Mouse (Mus musculus): Measurements from ENCODE around the gene Sacm1l. TPM values are rescaled to one million over a fixed set of nuclear protein-coding genes. Genes with fewer than 3 reads are reported as not detected.

Sacm1l gene
- polyA plus RNA-seq, 1 experiment from 2014 or later: 57.4 TPM

DNA sequence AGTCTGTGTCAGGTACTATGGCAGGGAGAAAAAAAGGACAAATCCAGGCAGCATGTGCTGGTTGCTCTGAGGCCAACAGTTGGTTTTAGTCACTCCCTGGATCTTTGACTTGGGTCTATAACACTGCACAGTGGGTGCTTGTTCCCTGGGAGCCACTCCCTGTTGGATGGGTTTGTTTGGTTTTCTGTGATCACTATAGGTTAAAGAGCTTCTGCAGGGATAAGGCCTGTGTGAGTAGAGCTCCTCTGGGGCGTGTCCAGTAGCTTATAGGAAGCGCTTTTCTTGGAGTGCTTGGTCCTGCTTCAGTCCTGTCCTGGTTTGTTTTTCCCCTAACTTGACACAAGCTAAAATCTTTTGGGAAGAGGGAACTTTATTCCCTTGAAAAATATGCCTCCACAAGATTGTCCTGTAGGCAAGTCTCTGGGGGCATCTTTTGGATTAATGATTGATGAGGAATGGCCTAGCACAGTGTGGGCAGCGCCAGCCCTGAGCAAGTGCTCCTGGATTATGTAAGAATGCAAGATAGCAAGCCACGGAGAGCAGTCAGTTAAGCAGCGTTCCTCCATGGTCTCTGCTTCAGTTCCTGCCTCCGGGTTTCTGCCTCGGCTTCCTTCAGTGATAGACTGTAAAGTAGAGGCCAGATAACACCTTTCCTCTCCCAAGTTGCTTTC lies 59.8 kb downstream of the Sacm1l start:
- H3K4me2 ChIP-seq: no peak overlapping the region
- no peak overlapping the region for H3K27ac ChIP-seq (replicated peaks)
- H3K36me3 ChIP-seq: peaks cover 39% of the 10 kb centered on the region
- H3K4me3 ChIP-seq (replicated peaks): no peak overlapping the region
- H3K9ac ChIP-seq (replicated peaks): no peak overlapping the region
- no peaks in the 10 kb centered on the region for H3K4me1 ChIP-seq
- no peaks in the 10 kb centered on the region for H3K27me3 ChIP-seq (replicated peaks)
- ATAC-seq (ENCODE audit: low FRiP score): no peak
- H3K9me3 ChIP-seq (replicated peaks): no peaks in the 10 kb centered on the region
- WGBS: 86% methylated on average over 7 of the region's 7 CpGs

DNA sequence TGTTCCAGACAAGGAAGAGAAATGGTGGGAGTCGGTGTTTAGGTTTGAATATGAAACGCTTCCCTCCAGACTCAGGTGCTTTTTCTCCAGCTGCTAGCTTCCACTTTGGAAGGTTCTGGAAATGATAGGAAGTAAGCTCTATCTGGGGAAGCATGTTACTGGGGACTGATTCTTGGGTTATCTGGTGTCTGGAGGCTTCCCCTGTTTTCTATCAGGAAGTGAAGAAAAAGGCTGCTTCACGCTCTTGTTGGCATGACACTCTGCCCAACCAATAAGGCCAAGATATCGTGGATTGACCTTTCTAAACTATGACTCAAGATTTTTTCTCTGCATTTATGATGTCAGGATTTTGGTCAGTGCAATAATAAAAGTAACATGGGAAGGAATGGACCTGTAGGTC lies 65.6 kb downstream of the Sacm1l start:
- Histone ChIP-seq H3K9ac (replicated peaks) (no peak overlapping the region), H3K4me2 (no peak overlapping the region), H3K27ac (replicated peaks) (no peak overlapping the region), H3K9me3 (replicated peaks) (no peaks in the 10 kb centered on the region), H3K4me1 (no peaks in the 10 kb centered on the region), H3K36me3 (peaks cover 23% of the 10 kb centered on the region), H3K27me3 (replicated peaks) (no peaks in the 10 kb centered on the region), H3K4me3 (replicated peaks) (no peak overlapping the region)
- ATAC-seq (ENCODE audit: low FRiP score): no peak
- WGBS: 92% methylated on average over 4 of the region's 4 CpGs

DNA sequence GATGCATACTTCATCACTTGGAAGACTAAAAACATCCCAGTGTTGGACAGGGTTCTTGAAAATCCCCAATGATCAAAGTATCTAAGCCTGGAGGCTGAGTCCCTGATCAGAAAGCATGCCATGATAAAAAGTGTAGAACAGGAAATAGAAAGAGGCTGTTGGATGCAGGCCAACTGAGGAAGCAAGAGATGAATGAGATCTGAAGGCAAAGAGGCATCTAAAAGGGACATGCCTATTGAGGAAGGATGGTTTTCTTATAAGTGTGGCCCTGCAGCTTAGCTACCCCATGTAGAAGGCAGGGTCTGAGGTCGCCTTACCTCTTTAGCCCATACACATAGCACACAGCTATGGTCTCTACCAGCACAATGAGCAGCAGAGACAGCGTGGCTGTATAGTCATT lies 67.4 kb downstream of the Sacm1l start:
- no peak overlapping the region for H3K9ac ChIP-seq (replicated peaks)
- 94% methylated on average over 2 of the region's 2 CpGs for WGBS
- H3K4me3 ChIP-seq (replicated peaks): no peak overlapping the region
- no peaks in the 10 kb centered on the region for H3K4me1 ChIP-seq
- no peaks in the 10 kb centered on the region for H3K27me3 ChIP-seq (replicated peaks)
- peaks cover 14% of the 10 kb centered on the region; the same call in 1 of the 2 replicates for H3K36me3 ChIP-seq
- no peak overlapping the region for H3K4me2 ChIP-seq
- no peak overlapping the region for H3K27ac ChIP-seq (replicated peaks)
- no peak for ATAC-seq (ENCODE audit: low FRiP score)
- H3K9me3 ChIP-seq (replicated peaks): no peaks in the 10 kb centered on the region

DNA sequence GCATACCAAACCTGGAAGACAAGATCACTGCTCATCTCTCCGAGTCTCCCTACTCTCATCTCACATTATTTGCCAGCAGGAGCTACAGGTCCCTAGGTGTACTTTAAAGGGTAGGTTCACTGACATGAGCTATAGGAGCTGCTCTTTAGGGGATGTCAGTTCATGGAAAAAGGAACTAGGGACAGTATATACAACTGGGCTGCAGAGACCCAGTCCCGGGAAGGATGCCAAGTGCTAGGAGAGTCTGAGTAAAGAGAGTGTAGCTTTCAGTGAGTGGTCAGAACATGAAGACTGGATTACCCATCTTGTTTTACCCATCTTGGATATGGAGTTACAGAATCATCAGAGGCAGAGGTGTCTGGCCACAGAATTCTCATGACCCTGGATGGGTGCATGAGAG lies 67.8 kb downstream of the Sacm1l start:
- no peak overlapping the region for H3K27ac ChIP-seq (replicated peaks)
- 98% methylated on average over 2 of the region's 2 CpGs for WGBS
- H3K9me3 ChIP-seq (replicated peaks): no peaks in the 10 kb centered on the region
- H3K4me3 ChIP-seq (replicated peaks): no peak overlapping the region
- no peaks in the 10 kb centered on the region for H3K27me3 ChIP-seq (replicated peaks)
- H3K4me2 ChIP-seq: no peak overlapping the region
- H3K9ac ChIP-seq (replicated peaks): no peak overlapping the region
- ATAC-seq (ENCODE audit: low FRiP score): no peak
- no peaks in the 10 kb centered on the region for H3K4me1 ChIP-seq
- H3K36me3 ChIP-seq: peaks cover 14% of the 10 kb centered on the region; the same call in 1 of the 2 replicates

DNA sequence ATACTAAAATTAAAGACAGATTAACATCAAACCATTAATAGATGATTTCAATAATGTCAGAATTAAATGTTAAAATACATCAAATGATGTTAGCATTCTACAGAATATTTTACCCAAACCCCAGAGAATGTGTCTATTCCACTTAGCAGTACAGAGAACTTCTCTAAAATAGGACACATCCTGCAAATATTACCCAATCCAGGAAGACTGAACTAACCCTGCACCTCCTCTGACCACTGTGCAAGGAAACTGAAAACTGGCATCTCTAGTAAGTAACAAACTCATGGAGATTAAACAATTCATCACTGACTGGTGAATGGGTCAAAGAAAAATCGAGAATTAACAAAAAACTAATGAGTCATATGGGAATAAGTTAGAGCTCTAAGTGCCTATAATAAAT lies 72.0 kb downstream of the Sacm1l start:
- Histone ChIP-seq H3K9me3 (replicated peaks) (no peaks in the 10 kb centered on the region), H3K4me2 (no peak overlapping the region), H3K4me3 (replicated peaks) (no peak overlapping the region), H3K4me1 (peaks cover 11% of the 10 kb centered on the region), H3K36me3 (no peaks in the 10 kb centered on the region), H3K27me3 (replicated peaks) (no peaks in the 10 kb centered on the region), H3K9ac (replicated peaks) (no peak overlapping the region), H3K27ac (replicated peaks) (no peak overlapping the region)
- ATAC-seq (ENCODE audit: low FRiP score): no peak
- 70% methylated on average over 1 of the region's 1 CpGs for WGBS

DNA sequence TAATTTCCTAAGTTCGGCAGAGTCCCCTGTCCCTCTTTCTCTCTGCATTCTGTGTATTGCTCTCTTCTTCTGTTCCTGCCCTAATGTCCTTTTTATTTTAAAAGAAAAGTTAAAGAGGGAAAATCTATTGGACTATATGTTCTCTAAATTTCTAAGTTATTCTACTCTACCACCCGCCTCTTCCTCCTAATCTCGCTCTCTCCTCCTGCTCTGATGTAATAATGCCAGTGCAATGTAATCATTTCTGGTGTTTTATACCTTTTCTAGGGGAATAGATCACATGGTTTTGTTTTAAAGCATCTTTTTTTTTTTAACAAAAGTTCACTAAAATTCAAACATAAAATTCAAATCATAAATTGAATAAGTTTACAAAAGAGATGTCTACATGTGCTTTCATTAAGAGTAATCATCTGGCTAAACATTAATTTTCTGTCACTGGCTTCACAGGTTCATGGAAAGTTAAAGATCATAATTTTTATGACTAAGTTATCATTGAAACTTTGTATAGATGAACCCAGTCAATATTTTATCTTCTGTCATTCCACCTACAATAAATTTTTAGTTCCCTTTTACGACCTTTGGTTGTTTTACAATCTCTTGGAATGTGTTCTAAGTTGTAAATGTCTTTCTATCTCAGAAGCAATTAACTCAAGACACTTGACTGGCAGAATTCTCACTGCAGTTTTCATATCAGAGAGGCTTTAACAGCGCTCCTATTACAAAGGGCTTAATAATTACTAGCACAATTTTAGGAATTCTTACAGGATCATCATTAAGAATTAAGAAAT lies 90.9 kb downstream of the Sacm1l start:
- 77% methylated on average over 5 of the region's 5 CpGs for WGBS
- no peak for ATAC-seq (ENCODE audit: low FRiP score)
- Histone ChIP-seq H3K4me3 (replicated peaks) (no peak overlapping the region), H3K9ac (replicated peaks) (no peak overlapping the region), H3K36me3 (no peaks in the 10 kb centered on the region), H3K4me1 (no peaks in the 10 kb centered on the region), H3K27me3 (replicated peaks) (no peaks in the 10 kb centered on the region), H3K4me2 (no peak overlapping the region), H3K9me3 (replicated peaks) (no peaks in the 10 kb centered on the region), H3K27ac (replicated peaks) (no peak overlapping the region)

DNA sequence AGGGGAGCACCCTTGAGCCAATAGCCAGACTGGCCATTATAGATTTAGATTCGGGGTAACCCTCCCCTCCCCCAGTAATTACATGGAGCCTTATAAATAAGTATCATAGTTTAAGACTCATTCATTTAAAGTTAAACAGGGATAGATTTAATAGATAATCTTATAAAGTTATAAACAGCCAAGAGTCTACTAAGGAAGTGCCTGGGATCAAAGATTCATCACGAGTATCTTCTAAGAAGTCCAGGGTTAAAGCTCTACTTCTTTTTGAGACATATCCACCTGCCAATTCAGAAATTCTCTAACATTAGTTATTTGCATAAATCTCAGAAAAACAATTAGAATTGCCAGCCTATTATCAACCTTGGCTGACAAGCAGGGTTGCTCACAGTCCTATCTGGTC lies 95.2 kb downstream of the Sacm1l start:
- Histone ChIP-seq H3K27me3 (replicated peaks) (no peaks in the 10 kb centered on the region), H3K9ac (replicated peaks) (no peak overlapping the region), H3K36me3 (no peaks in the 10 kb centered on the region), H3K27ac (replicated peaks) (no peak overlapping the region), H3K4me1 (no peaks in the 10 kb centered on the region), H3K4me2 (no peak overlapping the region), H3K9me3 (replicated peaks) (no peaks in the 10 kb centered on the region), H3K4me3 (replicated peaks) (no peak overlapping the region)
- ATAC-seq (ENCODE audit: low FRiP score): no peak
- WGBS: 94% methylated on average over 2 of the region's 2 CpGs

DNA sequence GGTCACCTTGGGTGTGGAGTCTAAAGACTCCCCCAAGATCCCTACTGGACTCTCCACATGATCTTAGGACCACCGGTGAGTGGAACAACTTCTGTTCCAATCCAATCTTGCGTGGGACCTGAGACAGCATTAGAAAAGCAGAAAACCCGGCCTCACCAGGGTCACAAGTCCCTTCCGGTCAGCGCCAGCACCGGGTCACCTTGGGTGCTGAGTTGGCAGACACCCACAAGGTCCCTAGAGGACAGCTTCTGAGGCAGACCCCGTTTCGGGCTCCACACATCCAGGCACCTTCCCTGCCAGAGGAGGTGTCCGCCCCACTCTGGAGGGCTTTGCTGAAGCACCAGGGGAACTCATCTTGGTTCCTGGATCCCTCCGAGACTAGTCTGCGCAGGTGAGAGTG lies 96.3 kb downstream of the Sacm1l start:
- Histone ChIP-seq H3K36me3 (no peaks in the 10 kb centered on the region), H3K4me1 (no peaks in the 10 kb centered on the region), H3K4me2 (no peak overlapping the region), H3K27me3 (replicated peaks) (no peaks in the 10 kb centered on the region), H3K27ac (replicated peaks) (no peak overlapping the region), H3K9ac (replicated peaks) (no peak overlapping the region), H3K4me3 (replicated peaks) (no peak overlapping the region), H3K9me3 (replicated peaks) (no peaks in the 10 kb centered on the region)
- ATAC-seq (ENCODE audit: low FRiP score): no peak
- WGBS: 95% methylated on average over 11 of the region's 11 CpGs

DNA sequence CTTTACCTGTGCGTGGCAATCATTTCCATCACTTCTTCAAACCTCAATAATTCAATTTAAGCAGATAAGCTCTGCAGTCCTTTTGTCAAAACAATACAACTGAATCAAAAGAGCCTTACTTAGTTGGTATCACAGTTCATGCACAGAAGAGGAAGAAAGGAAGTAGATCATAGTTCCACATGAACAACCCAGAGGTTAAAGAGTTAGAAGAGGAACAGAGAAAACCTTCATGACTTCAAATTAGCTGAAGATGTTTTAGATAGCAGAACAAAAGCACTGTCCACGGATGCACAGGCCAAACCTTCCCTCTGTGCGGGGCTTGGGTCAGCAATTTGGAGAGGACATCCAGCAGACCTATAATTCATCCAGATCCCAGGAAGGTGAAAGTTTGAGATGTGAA lies 102.1 kb downstream of the Sacm1l start:
- no peak for ATAC-seq (ENCODE audit: low FRiP score)
- no peak overlapping the region for H3K4me2 ChIP-seq
- WGBS: 88% methylated on average over 3 of the region's 3 CpGs
- no peaks in the 10 kb centered on the region for H3K9me3 ChIP-seq (replicated peaks)
- no peaks in the 10 kb centered on the region for H3K36me3 ChIP-seq
- H3K27ac ChIP-seq (replicated peaks): no peak overlapping the region
- H3K4me3 ChIP-seq (replicated peaks): no peak overlapping the region
- H3K4me1 ChIP-seq: no peaks in the 10 kb centered on the region
- no peak overlapping the region for H3K9ac ChIP-seq (replicated peaks)
- H3K27me3 ChIP-seq (replicated peaks): no peaks in the 10 kb centered on the region

DNA sequence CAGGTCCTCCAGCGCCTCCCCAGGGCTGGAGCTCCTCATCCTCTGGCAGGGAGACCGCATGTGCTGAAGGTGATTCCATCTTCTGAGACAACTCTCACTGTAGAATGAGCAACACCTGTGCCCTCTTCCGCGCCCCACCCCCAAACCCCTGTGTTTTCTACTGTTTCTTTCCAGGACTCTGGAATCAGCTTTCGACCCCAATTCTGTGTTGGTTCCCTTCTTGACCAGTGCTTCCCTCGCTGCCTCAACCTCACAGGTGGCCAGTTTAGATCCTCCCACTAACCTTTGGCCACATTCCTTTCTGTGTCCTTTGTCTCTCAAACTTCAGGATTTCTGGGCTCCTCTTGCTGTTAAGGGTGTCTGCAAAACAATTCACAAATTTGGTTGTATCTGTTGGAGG lies 102.7 kb downstream of the Sacm1l start, which contains the start of gene Slc6a20b:
Gene Slc6a20b (minus strand): TSS at position 285 of the 400 bp plus-strand sequence.
- H3K9me3 ChIP-seq (replicated peaks): no peaks in the 10 kb centered on the region
- H3K36me3 ChIP-seq: no peaks in the 10 kb centered on the region
- no peaks in the 10 kb centered on the region for H3K4me1 ChIP-seq
- no peak within 1 kb of the TSS for H3K4me3 ChIP-seq (replicated peaks)
- ATAC-seq (ENCODE audit: low FRiP score): no peak
- H3K27ac ChIP-seq (replicated peaks): no peak within 1 kb of the TSS
- no peaks in the 10 kb centered on the region for H3K27me3 ChIP-seq (replicated peaks)
- WGBS: 86% methylated on average over 6 of the region's 6 CpGs
- no peak within 1 kb of the TSS for H3K4me2 ChIP-seq
- H3K9ac ChIP-seq (replicated peaks): no peak within 1 kb of the TSS

DNA sequence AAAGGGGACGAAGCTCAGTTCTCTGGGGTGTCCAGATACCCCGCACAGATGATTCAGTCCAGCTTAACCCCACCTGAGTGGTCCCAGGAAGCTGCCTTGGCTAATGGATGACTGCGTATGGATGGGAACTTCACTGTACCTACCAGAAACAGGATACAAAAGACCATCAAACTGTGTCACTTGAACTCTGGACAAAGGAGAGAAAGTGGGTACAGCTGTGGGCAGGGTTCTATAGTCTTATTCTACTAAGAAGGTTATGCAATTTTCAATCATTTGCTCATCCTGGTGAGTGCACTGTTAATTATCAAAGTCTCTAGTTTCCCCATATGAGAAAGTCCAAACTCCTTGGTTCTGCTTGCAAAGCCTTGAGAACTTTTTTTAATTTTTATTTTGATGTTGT lies 103.4 kb downstream of the Sacm1l start:
- Histone ChIP-seq H3K9ac (replicated peaks) (no peak overlapping the region), H3K27me3 (replicated peaks) (no peaks in the 10 kb centered on the region), H3K4me1 (no peaks in the 10 kb centered on the region), H3K27ac (replicated peaks) (no peak overlapping the region), H3K9me3 (replicated peaks) (no peaks in the 10 kb centered on the region), H3K4me3 (replicated peaks) (no peak overlapping the region), H3K36me3 (no peaks in the 10 kb centered on the region), H3K4me2 (no peak overlapping the region)
- ATAC-seq (ENCODE audit: low FRiP score): no peak
- WGBS: 91% methylated on average over 3 of the region's 3 CpGs

DNA sequence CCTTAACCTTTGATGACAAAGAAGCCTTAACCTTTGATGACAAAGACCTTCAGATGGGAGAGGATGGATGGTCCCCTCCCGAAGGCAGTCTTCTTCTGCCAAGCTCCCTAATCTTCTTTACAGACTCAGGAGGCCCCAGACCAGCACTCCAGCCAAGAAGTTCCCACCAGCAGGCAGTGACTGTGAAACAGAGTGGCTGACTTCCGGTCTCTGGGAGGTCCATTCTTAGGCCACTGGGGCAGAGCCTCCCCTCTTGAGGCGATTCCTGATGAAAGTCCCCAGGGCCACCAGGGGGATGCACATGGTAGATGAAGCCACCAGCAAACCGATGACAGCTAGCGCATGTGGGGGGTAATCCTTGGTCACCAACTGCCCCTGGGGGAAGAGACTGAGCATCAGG lies 107.2 kb downstream of the Sacm1l start:
- WGBS: 75% methylated on average over 5 of the region's 5 CpGs
- Histone ChIP-seq H3K27ac (replicated peaks) (no peak overlapping the region), H3K4me1 (no peaks in the 10 kb centered on the region), H3K36me3 (no peaks in the 10 kb centered on the region), H3K9ac (replicated peaks) (no peak overlapping the region), H3K9me3 (replicated peaks) (no peaks in the 10 kb centered on the region), H3K4me3 (replicated peaks) (no peak overlapping the region), H3K4me2 (no peak overlapping the region), H3K27me3 (replicated peaks) (no peaks in the 10 kb centered on the region)
- no peak for ATAC-seq (ENCODE audit: low FRiP score)

All from neural tube, embryonic 15.5 days (tissue).